Mouse (Mus musculus) limb, embryonic 14.5 days (tissue): ENCODE data around the gene Tfe3. TPM values are rescaled to one million over a fixed set of nuclear protein-coding genes. Genes with fewer than 3 reads are reported as not detected.

Experiments used
- ATAC-seq: fragments of 200-750 bp; cut with Nextera tagmentation; 2 replicates; pipeline ENCODE4 v1.8.0; 2017; ENCODE audit warnings: low read depth, moderate number of reproducible peaks, moderate TSS enrichment; ENCODE audit not compliant: low FRiP score
- DNase-seq: peaks from one replicate; pipeline ENCODE4 v3.0.0-alpha.2; 2015; ENCODE audit warnings: low spot score
- H3K27ac ChIP-seq: fragments of 300-500 bp; sonication (generic); replicated peaks from 2 replicates; pipeline ENCODE4 v1.5.1; 2014; ENCODE audit warnings: low read depth, mild to moderate bottlenecking, low read length, moderate library complexity, mixed read lengths
- H3K27me3 ChIP-seq: fragments of 300-500 bp; sonication (generic); 2 replicates; pipeline ENCODE4 v1.6.1; 2014; ENCODE audit warnings: low read length, mixed read lengths; ENCODE audit not compliant: control insufficient read depth, insufficient read depth
- H3K36me3 ChIP-seq: fragments of 300-500 bp; sonication (generic); 2 replicates; pipeline ENCODE4 v1.6.1; 2014; ENCODE audit warnings: mild to moderate bottlenecking, low read length, moderate library complexity, mixed read lengths; ENCODE audit not compliant: control insufficient read depth, insufficient read depth
- H3K4me1 ChIP-seq: fragments of 300-500 bp; sonication (generic); 2 replicates; pipeline ENCODE4 v1.6.1; 2014; ENCODE audit warnings: antibody characterized with exemption, low read length, mixed read lengths; ENCODE audit not compliant: control insufficient read depth, insufficient read depth
- H3K4me2 ChIP-seq: fragments of 300-500 bp; sonication (generic); replicated peaks from 2 replicates; pipeline ENCODE4 v1.6.1; 2014; ENCODE audit warnings: low read depth, mild to moderate bottlenecking, low read length, moderate library complexity; ENCODE audit not compliant: severe bottlenecking
- H3K4me3 ChIP-seq: fragments of 300-500 bp; sonication (generic); replicated peaks from 2 replicates; pipeline ENCODE4 v1.5.1; 2014; ENCODE audit warnings: low read length
- H3K9ac ChIP-seq: fragments of 300-500 bp; sonication (generic); 2 replicates; pipeline ENCODE4 v1.6.1; 2014; ENCODE audit warnings: mild to moderate bottlenecking, low read depth, low read length, moderate library complexity; ENCODE audit not compliant: severe bottlenecking
- H3K9me3 ChIP-seq: fragments of 300-500 bp; sonication (generic); 2 replicates; pipeline ENCODE4 v1.6.1; 2016; ENCODE audit warnings: low read length; ENCODE audit not compliant: control insufficient read depth
- POLR2A ChIP-seq: fragments of 200-500 bp; IDR thresholded peaks from 2 replicates; pipeline ENCODE4 v1.8.0; 2012; ENCODE audit warnings: inconsistent platforms, mild to moderate bottlenecking, moderate library complexity, borderline replicate concordance; ENCODE audit not compliant: insufficient read depth, insufficient read length; ENCODE audit errors: extremely low read depth
- WGBS: fragments of 180-500 bp; shearing (Covaris S2); extraction: QIAGEN DNeasy Blood & Tissue Kit; methylation state at CpG from one replicate; pipeline ENCODE4 v1.1.7; 2014; 5-methylcytosine and 5-hydroxymethylcytosine counted together
- polyA plus RNA-seq, 2 experiments: library from polyadenylated mRNA; depleted of rRNA in 1 of 2; stranded (reverse) in 1 of 2; unstranded in 1 of 2; fragments of >200 nt; fragmentation: Nextera tagmentation in 1 of 2; extraction: Ambion mirVana in 1 of 2; gene quantifications; 2 replicates each; pipeline versions ENCODE4 v1.2.1 to v1.2.3; 2012 to 2014

Tfe3 gene
- polyA plus RNA-seq, 2 experiments: 22.2 to 25.3 TPM

GRCm38 (mm10) chrX:7776329-7777082, 14.1 kb downstream of the Tfe3 start:
- 49% methylated on average over 8 of the region's 8 CpGs for WGBS
- TF ChIP-seq POLR2A: no peak
- H3K27me3 ChIP-seq: no peaks in the 10 kb centered on the region
- ATAC-seq: no peak
- no peak overlapping the region for H3K4me3 ChIP-seq
- DNase-seq: peak; percentile 25
- H3K4me2 ChIP-seq: no peak overlapping the region
- no peaks in the 10 kb centered on the region for H3K4me1 ChIP-seq
- H3K9me3 ChIP-seq: no peaks in the 10 kb centered on the region
- H3K9ac ChIP-seq: no peak overlapping the region
- H3K27ac ChIP-seq: no peak overlapping the region
- no peaks in the 10 kb centered on the region for H3K36me3 ChIP-seq

DNA sequence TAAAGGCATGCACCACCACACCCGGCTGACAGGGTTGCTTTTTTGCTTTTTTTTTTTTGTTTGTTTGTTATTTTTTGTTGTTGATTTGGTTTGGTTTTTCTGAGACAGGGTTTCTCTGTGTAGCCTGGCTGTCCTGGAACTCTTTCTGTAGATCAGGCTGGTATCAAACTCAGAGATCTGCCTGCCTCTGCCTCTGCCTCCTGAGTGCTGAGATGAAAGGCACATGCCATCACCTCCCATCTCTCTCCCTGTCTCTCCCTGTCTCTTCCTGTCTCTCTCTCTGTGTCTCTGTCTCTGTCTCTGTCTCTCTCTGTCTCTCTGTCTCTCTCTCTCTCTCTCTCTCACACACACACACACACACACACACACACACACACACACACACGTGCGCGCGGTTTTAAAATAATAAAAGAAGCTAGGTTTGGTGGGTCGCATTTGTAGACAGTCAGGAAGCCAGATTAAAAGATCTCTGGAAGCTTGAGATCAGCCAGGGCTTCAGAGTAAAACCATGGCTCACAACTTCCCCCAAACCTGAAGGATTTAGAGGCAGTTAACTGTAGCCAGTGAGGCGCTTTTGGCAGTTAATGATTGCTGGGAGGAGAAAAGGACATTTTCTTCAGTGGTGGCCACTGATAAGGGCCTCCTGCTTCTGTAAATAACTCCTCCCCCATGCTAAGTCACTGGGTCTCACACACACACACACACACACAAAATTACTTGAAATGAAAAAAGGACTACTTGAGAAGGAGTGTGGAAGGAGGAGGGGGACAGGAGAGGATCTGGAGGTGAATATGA, 16.3 kb downstream of the Tfe3 start:
- ATAC-seq (no peak), DNase-seq (no peak)
- Histone ChIP-seq H3K27ac (no peak overlapping the region), H3K9ac (no peak overlapping the region), H3K4me1 (no peaks in the 10 kb centered on the region), H3K4me3 (no peak overlapping the region), H3K4me2 (no peak overlapping the region), H3K36me3 (no peaks in the 10 kb centered on the region), H3K27me3 (no peaks in the 10 kb centered on the region), H3K9me3 (no peaks in the 10 kb centered on the region)
- 81% methylated on average over 7 of the region's 7 CpGs for WGBS
- no peak for TF ChIP-seq POLR2A

DNA sequence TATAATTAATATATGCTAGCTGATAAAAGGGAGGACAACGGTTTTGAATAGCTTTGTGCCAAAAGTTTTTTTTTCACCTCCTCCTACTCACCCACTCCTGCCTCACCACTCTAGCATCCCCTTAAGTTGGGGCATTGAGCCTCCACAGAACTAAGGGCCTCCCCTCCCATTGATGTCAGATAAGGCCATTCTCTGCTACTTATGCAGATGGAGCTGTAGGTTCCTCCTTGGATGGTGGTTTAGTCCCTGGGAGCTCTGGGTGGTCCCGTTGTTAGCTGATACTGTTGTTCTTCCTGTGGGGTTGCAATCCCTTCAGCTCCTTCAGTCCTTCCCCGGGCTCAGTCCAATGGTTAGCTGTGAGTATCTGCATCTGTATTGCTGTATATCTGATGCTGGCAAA, 16.9 kb downstream of the Tfe3 start:
- no peaks in the 10 kb centered on the region for H3K9me3 ChIP-seq
- H3K9ac ChIP-seq: no peak overlapping the region
- H3K36me3 ChIP-seq: no peaks in the 10 kb centered on the region
- no peak overlapping the region for H3K4me2 ChIP-seq
- no peak overlapping the region for H3K27ac ChIP-seq
- H3K27me3 ChIP-seq: no peaks in the 10 kb centered on the region
- H3K4me1 ChIP-seq: no peaks in the 10 kb centered on the region
- DNase-seq (no peak), ATAC-seq (no peak)
- TF ChIP-seq POLR2A: no peak
- H3K4me3 ChIP-seq: no peak overlapping the region
- WGBS: 37% methylated on average over 3 of the region's 3 CpGs

- DNase-seq (no peak), ATAC-seq (no peak)
- H3K4me1 ChIP-seq: no peaks in the 10 kb centered on the region
- H3K4me2 ChIP-seq: no peak overlapping the region
- WGBS: 71% methylated on average over 4 of the region's 4 CpGs
- no peaks in the 10 kb centered on the region for H3K36me3 ChIP-seq
- H3K4me3 ChIP-seq: no peak overlapping the region
- H3K27me3 ChIP-seq: no peaks in the 10 kb centered on the region
- TF ChIP-seq POLR2A: no peak
- no peaks in the 10 kb centered on the region for H3K9me3 ChIP-seq
- no peak overlapping the region for H3K9ac ChIP-seq
- no peak overlapping the region for H3K27ac ChIP-seq
These were observed 20.3 kb downstream of the Tfe3 start for GRCm38 (mm10) chrX:7782603-7783092.

- no peaks in the 10 kb centered on the region for H3K27me3 ChIP-seq
These were observed 27.3 kb downstream of the Tfe3 start, which contains the start of gene Gripap1 for GRCm38 (mm10) chrX:7789542-7790136. TSS of gene Gripap1 (plus strand) at chrX:7789765.

More at GRCm38 (mm10) chrX:7789542-7790136, 27.3 kb downstream of the Tfe3 start, which contains the start of gene Gripap1:
- Histone ChIP-seq H3K4me2 (peak within 1 kb of the TSS; percentile 49), H3K4me1 (peaks cover 2% of the 10 kb centered on the region; the same call in 1 of the 2 replicates), H3K9ac (peak within 1 kb of the TSS; percentile 54), H3K27ac (no peak within 1 kb of the TSS), H3K36me3 (0 out of 2 replicates have a peak, but pooled peaks cover 2% of the 10 kb centered on the region), H3K9me3 (no peaks in the 10 kb centered on the region), H3K4me3 (peak within 1 kb of the TSS; percentile 53)
- DNase-seq (peak; percentile 89), ATAC-seq (peak; percentile 89)
- TF ChIP-seq POLR2A: 0 out of 2 replicates have a peak, but pooled peaks have one; percentile 18
- 15% methylated on average over 24 of the region's 24 CpGs for WGBS
